Mouse (Mus musculus): ENCODE measurements around the gene Dpp6. TPM values are rescaled to one million over a fixed set of nuclear protein-coding genes. Genes with fewer than 3 reads are reported as not detected.

The Dpp6 gene
- polyA plus RNA-seq, 1 experiment from 2014 or later, result 0.86 TPM

DNA sequence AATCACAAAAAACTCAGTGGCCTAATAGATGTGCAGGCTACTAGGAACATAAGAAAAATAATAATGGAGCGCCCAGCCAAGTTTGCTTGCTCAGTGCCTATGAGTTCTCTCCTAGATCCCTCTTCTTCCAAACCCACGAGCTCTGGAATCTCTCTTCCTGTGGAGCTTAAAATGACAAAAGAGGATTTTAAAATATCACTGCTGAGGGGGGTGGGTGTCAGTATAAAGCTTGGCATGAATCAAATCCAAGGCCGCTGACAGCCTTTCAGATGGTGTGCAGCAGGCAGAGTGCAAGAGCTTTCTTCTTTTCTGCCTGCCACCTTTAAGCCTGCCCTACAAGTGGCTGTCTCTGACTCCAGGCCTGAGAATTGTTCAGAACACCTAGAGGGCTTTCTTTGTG is 387.7 kb downstream of the Dpp6 start:
- Histone ChIP-seq H3K4me3 (ENCODE audit: low read depth, low read length) (no peak overlapping the region), H3K9me3 (replicated peaks; ENCODE audit: control insufficient read depth, low read length) (no peaks in the 10 kb centered on the region), H3K27me3 (ENCODE audit: control insufficient read depth, insufficient read depth, low read length) (no peaks in the 10 kb centered on the region), H3K36me3 (ENCODE audit: control insufficient read depth, insufficient read depth, low read length) (no peaks in the 10 kb centered on the region), H3K27ac (ENCODE audit: low read depth, low read length) (no peak overlapping the region), H3K4me1 (ENCODE audit: control insufficient read depth, insufficient read depth, low read length) (no peaks in the 10 kb centered on the region), H3K4me2 (no peak overlapping the region), H3K9ac (ENCODE audit: low read depth, low read length) (no peak overlapping the region)
- no peak for ATAC-seq (replicated peaks; ENCODE audit: insufficient number of reproducible peaks, low FRiP score, low TSS enrichment)
- 65% methylated on average over 3 of the region's 3 CpGs for WGBS (ENCODE audit: insufficient replicate concordance)

DNA sequence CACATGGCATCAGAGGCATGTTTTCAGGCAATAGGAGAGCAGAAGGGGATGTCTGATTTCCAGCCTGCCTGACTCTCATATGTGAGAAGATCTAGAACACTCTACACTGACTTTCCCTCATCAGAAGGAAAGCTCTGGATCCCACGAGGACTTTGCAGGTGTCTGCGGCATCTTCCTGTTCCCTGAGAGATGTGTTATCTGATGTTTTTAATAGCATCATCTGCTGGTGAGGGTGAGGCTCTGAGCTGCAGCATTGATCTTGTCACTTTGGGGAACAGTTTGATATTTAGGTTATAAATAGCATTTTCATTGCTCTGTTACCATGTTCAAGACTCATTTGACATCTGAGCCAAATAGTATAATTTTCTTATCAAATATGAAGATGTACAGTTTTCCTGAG is 388.8 kb downstream of the Dpp6 start:
- H3K27ac ChIP-seq (ENCODE audit: low read depth, low read length), result no peak overlapping the region
- H3K9ac ChIP-seq (ENCODE audit: low read depth, low read length), result no peak overlapping the region
- no peak for ATAC-seq (replicated peaks; ENCODE audit: insufficient number of reproducible peaks, low FRiP score, low TSS enrichment)
- H3K4me3 ChIP-seq (ENCODE audit: low read depth, low read length), result no peak overlapping the region
- WGBS (ENCODE audit: insufficient replicate concordance), result 85% methylated on average over 2 of the region's 2 CpGs
- H3K27me3 ChIP-seq (ENCODE audit: control insufficient read depth, insufficient read depth, low read length), result no peaks in the 10 kb centered on the region
- H3K4me1 ChIP-seq (ENCODE audit: control insufficient read depth, insufficient read depth, low read length), result no peaks in the 10 kb centered on the region
- H3K9me3 ChIP-seq (replicated peaks; ENCODE audit: control insufficient read depth, low read length), result no peaks in the 10 kb centered on the region
- H3K4me2 ChIP-seq, result no peak overlapping the region
- no peaks in the 10 kb centered on the region for H3K36me3 ChIP-seq (ENCODE audit: control insufficient read depth, insufficient read depth, low read length)

DNA sequence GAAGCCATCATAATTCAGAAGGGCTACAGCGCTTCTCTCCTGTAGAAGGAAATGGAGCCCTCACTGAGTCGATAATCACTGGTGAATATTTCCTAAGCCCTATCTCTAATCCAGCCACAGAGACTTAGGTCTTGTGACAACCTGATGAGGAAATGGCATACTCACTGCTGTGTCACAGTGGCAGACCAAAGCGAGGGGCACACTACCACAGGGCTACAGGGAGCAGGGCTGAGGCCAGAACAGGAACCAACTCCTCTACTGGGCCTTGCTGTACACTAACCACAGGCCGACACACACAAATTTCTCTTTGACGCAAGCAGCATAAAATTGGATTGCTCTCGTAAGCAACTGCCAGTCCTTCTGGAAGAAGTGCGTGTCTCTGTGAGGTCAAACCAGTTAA is 389.2 kb downstream of the Dpp6 start:
- no peak overlapping the region for H3K4me3 ChIP-seq (ENCODE audit: low read depth, low read length)
- 80% methylated on average over 7 of the region's 7 CpGs for WGBS (ENCODE audit: insufficient replicate concordance)
- H3K27ac ChIP-seq (ENCODE audit: low read depth, low read length), result no peak overlapping the region
- no peak overlapping the region for H3K4me2 ChIP-seq
- no peaks in the 10 kb centered on the region for H3K27me3 ChIP-seq (ENCODE audit: control insufficient read depth, insufficient read depth, low read length)
- no peak for ATAC-seq (replicated peaks; ENCODE audit: insufficient number of reproducible peaks, low FRiP score, low TSS enrichment)
- no peaks in the 10 kb centered on the region for H3K36me3 ChIP-seq (ENCODE audit: control insufficient read depth, insufficient read depth, low read length)
- no peaks in the 10 kb centered on the region for H3K9me3 ChIP-seq (replicated peaks; ENCODE audit: control insufficient read depth, low read length)
- no peak overlapping the region for H3K9ac ChIP-seq (ENCODE audit: low read depth, low read length)
- H3K4me1 ChIP-seq (ENCODE audit: control insufficient read depth, insufficient read depth, low read length), result no peaks in the 10 kb centered on the region

DNA sequence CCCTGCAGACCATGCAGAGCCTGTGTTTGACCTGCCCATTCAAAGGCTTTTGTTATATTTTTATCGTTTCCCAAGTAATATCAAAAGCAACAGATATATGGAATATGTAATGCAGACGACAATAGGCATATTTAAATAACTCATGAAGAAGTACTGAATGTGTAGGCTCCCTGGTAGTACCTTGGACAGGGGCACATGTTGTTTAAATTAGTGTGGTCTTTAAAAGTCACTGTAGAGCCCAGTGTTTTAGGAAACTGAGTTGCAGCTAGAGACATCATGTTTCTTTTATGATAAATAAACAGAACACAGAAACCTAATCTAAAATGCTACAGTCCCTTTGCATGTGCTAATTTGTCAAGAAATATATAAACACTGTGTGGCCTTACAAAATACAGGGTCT is 403.1 kb downstream of the Dpp6 start:
- 76% methylated on average over 2 of the region's 2 CpGs for whole genome bisulfite sequencing (ENCODE audit: insufficient replicate concordance)
- Histone ChIP-seq H3K9ac (ENCODE audit: low read depth, low read length) (no peak overlapping the region), H3K4me1 (ENCODE audit: control insufficient read depth, insufficient read depth, low read length) (no peaks in the 10 kb centered on the region), H3K4me3 (ENCODE audit: low read depth, low read length) (no peak overlapping the region), H3K9me3 (replicated peaks; ENCODE audit: control insufficient read depth, low read length) (no peaks in the 10 kb centered on the region), H3K4me2 (no peak overlapping the region), H3K27me3 (ENCODE audit: control insufficient read depth, insufficient read depth, low read length) (no peaks in the 10 kb centered on the region), H3K36me3 (ENCODE audit: control insufficient read depth, insufficient read depth, low read length) (no peaks in the 10 kb centered on the region), H3K27ac (ENCODE audit: low read depth, low read length) (no peak overlapping the region)
- no peak for ATAC-seq (replicated peaks; ENCODE audit: insufficient number of reproducible peaks, low FRiP score, low TSS enrichment)

DNA sequence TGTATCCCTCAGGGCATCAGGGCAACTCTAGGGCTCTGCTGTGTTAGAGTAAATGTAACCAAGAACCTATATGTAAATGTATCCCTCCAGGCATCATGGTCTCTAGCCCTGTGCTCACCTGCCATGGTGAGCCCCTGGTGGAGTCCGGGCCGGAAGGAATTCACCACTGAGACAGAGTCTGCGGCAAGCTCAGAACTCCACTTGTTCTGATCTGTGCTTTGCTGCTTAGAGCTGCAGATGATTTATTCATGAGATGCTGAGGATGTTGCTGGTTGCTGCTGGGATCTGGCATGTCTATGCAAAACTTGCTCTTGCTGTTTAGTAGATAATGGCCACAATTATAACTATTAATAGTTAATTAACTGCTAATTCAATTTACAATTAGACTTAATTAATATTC is 425.1 kb downstream of the Dpp6 start:
- H3K36me3 ChIP-seq (ENCODE audit: control insufficient read depth, insufficient read depth, low read length), result no peaks in the 10 kb centered on the region
- no peaks in the 10 kb centered on the region for H3K9me3 ChIP-seq (replicated peaks; ENCODE audit: control insufficient read depth, low read length)
- no peak overlapping the region for H3K4me3 ChIP-seq (ENCODE audit: low read depth, low read length)
- no peaks in the 10 kb centered on the region for H3K27me3 ChIP-seq (ENCODE audit: control insufficient read depth, insufficient read depth, low read length)
- no peak overlapping the region for H3K4me2 ChIP-seq
- H3K4me1 ChIP-seq (ENCODE audit: control insufficient read depth, insufficient read depth, low read length), result no peaks in the 10 kb centered on the region
- no peak for ATAC-seq (replicated peaks; ENCODE audit: insufficient number of reproducible peaks, low FRiP score, low TSS enrichment)
- H3K27ac ChIP-seq (ENCODE audit: low read depth, low read length), result no peak overlapping the region
- H3K9ac ChIP-seq (ENCODE audit: low read depth, low read length), result no peak overlapping the region
- whole genome bisulfite sequencing (ENCODE audit: insufficient replicate concordance), result 75% methylated on average over 3 of the region's 3 CpGs

DNA sequence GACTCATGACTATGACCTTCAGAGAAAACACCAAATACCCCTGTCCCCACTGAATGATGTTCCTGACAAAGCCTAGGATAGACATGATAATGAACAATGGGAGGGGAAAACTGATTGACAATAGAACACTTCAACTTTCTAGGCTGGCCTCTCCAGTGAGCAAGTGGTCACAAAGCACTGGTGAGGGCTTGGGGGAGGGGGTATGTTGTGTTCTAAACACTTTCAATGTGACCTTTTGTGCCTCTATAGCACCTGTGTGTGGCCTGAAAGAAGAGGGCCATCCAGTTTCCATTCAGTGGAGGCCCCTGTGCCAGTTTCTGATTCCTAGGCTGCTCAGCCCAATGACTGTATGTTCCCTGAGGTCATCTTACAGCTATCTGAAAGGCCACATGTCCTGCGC is 426.2 kb downstream of the Dpp6 start:
- ATAC-seq (replicated peaks; ENCODE audit: insufficient number of reproducible peaks, low FRiP score, low TSS enrichment), result no peak
- H3K4me3 ChIP-seq (ENCODE audit: low read depth, low read length), result no peak overlapping the region
- WGBS (ENCODE audit: insufficient replicate concordance), result 95% methylated on average over 1 of the region's 1 CpGs

DNA sequence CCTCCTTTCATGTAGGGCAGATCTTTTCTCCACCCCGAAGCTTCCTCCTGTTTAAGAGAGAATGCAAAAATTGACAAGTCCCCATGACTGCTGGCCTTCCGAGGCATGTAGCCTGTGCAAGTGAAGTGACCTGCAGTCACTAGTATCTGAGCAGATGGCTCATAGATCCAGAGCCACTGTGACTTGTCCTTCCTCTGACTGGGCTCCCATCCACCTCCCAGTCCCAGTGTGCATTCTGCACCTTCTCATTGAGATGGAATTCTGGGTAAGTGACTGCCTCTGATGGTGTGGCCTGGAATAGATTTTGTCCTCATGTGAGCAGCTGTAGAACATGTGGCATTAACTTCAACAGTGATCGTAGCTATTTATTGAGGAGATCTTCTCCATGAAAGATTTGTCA is 430.8 kb downstream of the Dpp6 start:
- no peaks in the 10 kb centered on the region for H3K36me3 ChIP-seq (ENCODE audit: control insufficient read depth, insufficient read depth, low read length)
- no peak for ATAC-seq (replicated peaks; ENCODE audit: insufficient number of reproducible peaks, low FRiP score, low TSS enrichment)
- WGBS (ENCODE audit: insufficient replicate concordance), result 89% methylated on average over 3 of the region's 3 CpGs
- H3K4me1 ChIP-seq (ENCODE audit: control insufficient read depth, insufficient read depth, low read length), result no peaks in the 10 kb centered on the region
- H3K9me3 ChIP-seq (replicated peaks; ENCODE audit: control insufficient read depth, low read length), result no peaks in the 10 kb centered on the region
- no peak overlapping the region for H3K4me3 ChIP-seq (ENCODE audit: low read depth, low read length)
- no peaks in the 10 kb centered on the region for H3K27me3 ChIP-seq (ENCODE audit: control insufficient read depth, insufficient read depth, low read length)
- no peak overlapping the region for H3K9ac ChIP-seq (ENCODE audit: low read depth, low read length)
- no peak overlapping the region for H3K4me2 ChIP-seq
- H3K27ac ChIP-seq (ENCODE audit: low read depth, low read length), result no peak overlapping the region

More for the DNA sequence above, 426.2 kb downstream of the Dpp6 start:
- no peak overlapping the region for H3K4me2 ChIP-seq
- H3K4me1 ChIP-seq (ENCODE audit: control insufficient read depth, insufficient read depth, low read length), result no peaks in the 10 kb centered on the region
- no peaks in the 10 kb centered on the region for H3K27me3 ChIP-seq (ENCODE audit: control insufficient read depth, insufficient read depth, low read length)
- H3K9me3 ChIP-seq (replicated peaks; ENCODE audit: control insufficient read depth, low read length), result no peaks in the 10 kb centered on the region
- H3K27ac ChIP-seq (ENCODE audit: low read depth, low read length), result no peak overlapping the region
- no peaks in the 10 kb centered on the region for H3K36me3 ChIP-seq (ENCODE audit: control insufficient read depth, insufficient read depth, low read length)
- no peak overlapping the region for H3K9ac ChIP-seq (ENCODE audit: low read depth, low read length)

DNA sequence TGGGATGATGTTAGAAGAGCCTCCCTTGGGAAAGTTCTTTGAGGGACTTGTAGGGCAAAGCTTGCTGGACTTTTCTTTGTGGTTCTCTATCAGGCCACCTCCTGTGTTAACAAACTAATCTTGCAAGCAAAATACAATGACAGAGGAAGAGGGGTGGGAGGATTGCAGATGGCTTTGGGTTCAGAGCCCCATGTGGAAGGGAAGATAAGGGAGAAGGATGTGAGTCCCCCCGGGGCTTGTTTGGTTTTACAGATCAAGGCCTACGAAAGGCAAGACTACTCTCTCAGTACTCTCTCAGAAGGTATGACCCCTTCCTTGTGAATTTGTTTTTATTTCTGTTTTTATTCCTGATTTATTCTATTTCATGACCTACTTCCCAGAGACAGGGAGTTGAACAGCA is 431.7 kb downstream of the Dpp6 start:
- H3K9ac ChIP-seq (ENCODE audit: low read depth, low read length), result no peak overlapping the region
- ATAC-seq (replicated peaks; ENCODE audit: insufficient number of reproducible peaks, low FRiP score, low TSS enrichment), result no peak
- WGBS (ENCODE audit: insufficient replicate concordance), result 18% methylated on average over 2 of the region's 2 CpGs

DNA sequence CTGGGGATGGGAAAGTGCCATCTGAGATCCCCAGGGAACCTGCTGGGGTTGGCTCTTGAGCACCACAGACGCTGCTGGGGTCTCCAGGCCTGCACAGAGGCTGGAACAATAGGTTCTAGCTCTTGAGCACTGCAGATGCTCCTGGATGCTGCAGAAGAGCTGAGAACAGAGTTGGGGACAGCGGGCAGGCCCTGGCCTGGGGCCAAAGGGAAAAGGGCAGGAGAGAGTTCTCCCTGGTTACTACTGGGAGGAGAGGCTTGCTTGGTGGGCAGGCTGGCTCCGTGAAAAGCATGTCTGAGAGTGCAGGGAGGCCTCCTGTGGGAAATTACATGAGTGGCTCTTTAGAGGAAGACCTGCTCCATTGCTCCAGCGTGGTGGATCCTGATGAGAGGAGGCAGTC is 432.9 kb downstream of the Dpp6 start:
- Histone ChIP-seq H3K27me3 (ENCODE audit: control insufficient read depth, insufficient read depth, low read length) (no peaks in the 10 kb centered on the region), H3K9me3 (replicated peaks; ENCODE audit: control insufficient read depth, low read length) (no peaks in the 10 kb centered on the region; the same call in 1 of the 2 replicates), H3K27ac (ENCODE audit: low read depth, low read length) (no peak overlapping the region), H3K4me3 (ENCODE audit: low read depth, low read length) (no peak overlapping the region), H3K9ac (ENCODE audit: low read depth, low read length) (no peak overlapping the region), H3K4me1 (ENCODE audit: control insufficient read depth, insufficient read depth, low read length) (no peaks in the 10 kb centered on the region), H3K4me2 (no peak overlapping the region), H3K36me3 (ENCODE audit: control insufficient read depth, insufficient read depth, low read length) (no peaks in the 10 kb centered on the region)
- WGBS (ENCODE audit: insufficient replicate concordance), result 59% methylated on average over 4 of the region's 4 CpGs
- ATAC-seq (replicated peaks; ENCODE audit: insufficient number of reproducible peaks, low FRiP score, low TSS enrichment), result no peak

More for the DNA sequence above, 431.7 kb downstream of the Dpp6 start:
- Histone ChIP-seq H3K27ac (ENCODE audit: low read depth, low read length) (no peak overlapping the region), H3K4me3 (ENCODE audit: low read depth, low read length) (no peak overlapping the region), H3K36me3 (ENCODE audit: control insufficient read depth, insufficient read depth, low read length) (no peaks in the 10 kb centered on the region), H3K4me1 (ENCODE audit: control insufficient read depth, insufficient read depth, low read length) (no peaks in the 10 kb centered on the region), H3K4me2 (no peak overlapping the region), H3K9me3 (replicated peaks; ENCODE audit: control insufficient read depth, low read length) (no peaks in the 10 kb centered on the region), H3K27me3 (ENCODE audit: control insufficient read depth, insufficient read depth, low read length) (no peaks in the 10 kb centered on the region)

Measured in heart, embryonic 11.5 days (tissue).